ENCODE assay signal across 8 mouse cellular contexts in the genomic region with DNA sequence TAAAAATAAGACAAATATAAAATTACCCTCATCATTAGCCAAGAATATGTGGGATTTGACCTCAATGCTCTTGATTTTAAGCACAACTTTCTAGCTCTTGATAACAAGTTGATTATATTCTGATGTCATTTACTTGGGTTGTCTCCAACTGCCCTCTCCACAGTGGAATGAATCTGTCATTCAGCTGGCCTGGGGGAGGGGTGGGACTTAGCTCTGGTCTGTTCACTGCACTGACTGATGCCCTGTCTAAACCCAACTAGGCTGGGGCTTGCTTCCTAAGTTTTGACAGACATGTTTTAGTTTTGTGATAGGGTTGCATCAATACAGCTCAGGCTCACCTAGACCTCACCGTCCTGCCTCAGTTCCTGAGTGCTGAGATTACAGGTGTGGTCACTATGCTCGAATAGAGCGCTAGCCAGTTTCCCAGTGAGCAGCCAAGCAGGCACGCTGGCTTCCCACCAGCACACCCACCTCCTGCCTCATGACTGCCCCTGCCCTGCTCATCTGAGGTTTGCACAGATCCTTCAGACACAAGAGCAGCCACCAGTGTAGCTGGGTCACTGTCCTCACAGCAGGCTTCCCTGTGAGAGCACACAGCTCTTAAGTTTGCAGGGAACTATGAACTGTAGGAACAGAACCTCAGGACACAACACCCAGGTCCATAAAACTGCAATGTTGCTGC.
A peak's percentile ranks its signal among the peaks of the same experiment; 100 is the strongest.
DNase-seq lines count a peak whose midpoint lies in the region; ATAC-seq and TF ChIP-seq lines count a peak whose summit lies in the region.

No protein-coding gene starts in this region.

- H3K4me1 ChIP-seq in heart, embryonic 13.5 days = peaks cover 64% of the 10 kb centered on the region
- H3K4me1 ChIP-seq in heart, postnatal 0 days (ENCODE audit: control insufficient read depth, insufficient read depth) = peaks cover 18% of the 10 kb centered on the region
- H3K4me1 ChIP-seq in midbrain, postnatal 0 days (ENCODE audit: insufficient read depth, low read length) = no peaks in the 10 kb centered on the region

- no peak for TF ChIP-seq EP300 in heart, postnatal 0 days (IDR thresholded peaks at IDR 0.05; ENCODE audit: low read depth)

- no peaks in the 10 kb centered on the region for H3K9me3 ChIP-seq in heart, embryonic 13.5 days
- no peaks in the 10 kb centered on the region for H3K9me3 ChIP-seq in heart, postnatal 0 days (replicated peaks; ENCODE audit: control insufficient read depth, low read length)
- no peaks in the 10 kb centered on the region for H3K9me3 ChIP-seq in midbrain, postnatal 0 days (ENCODE audit: low read length)

- 51% methylated on average over 4 of the region's 4 CpGs for WGBS in heart, embryonic 13.5 days
- 27% methylated on average over 4 of the region's 4 CpGs for whole genome bisulfite sequencing in heart, postnatal 0 days
- WGBS in midbrain, postnatal 0 days = 64% methylated on average over 4 of the region's 4 CpGs

- peak overlapping the region; percentile 4; the same call in 1 of the 2 replicates for H3K4me2 ChIP-seq in heart, embryonic 13.5 days
- H3K4me2 ChIP-seq in heart, postnatal 0 days (ENCODE audit: low read depth, low read length) = no peak overlapping the region
- H3K4me2 ChIP-seq in midbrain, postnatal 0 days (ENCODE audit: low read depth, low read length, poor library complexity, severe bottlenecking) = no peak overlapping the region

- H3K4me3 ChIP-seq in heart, embryonic 13.5 days = no peak overlapping the region
- no peak overlapping the region for H3K4me3 ChIP-seq in heart, postnatal 0 days (ENCODE audit: low read depth, low read length)
- H3K4me3 ChIP-seq in midbrain, postnatal 0 days (ENCODE audit: low read depth, low read length) = no peak overlapping the region

- ATAC-seq in heart, embryonic 13.5 days (ENCODE audit: extremely low read depth, insufficient number of reproducible peaks, low FRiP score, low TSS enrichment) = no peak; the same call in 1 of the 2 replicates
- ATAC-seq in heart, postnatal 0 days (ENCODE audit: insufficient read depth, low read depth) = peak; percentile 39; the same call in 1 of the 2 replicates
- no peak for ATAC-seq in midbrain, postnatal 0 days (ENCODE audit: low FRiP score)

- H3K27me3 ChIP-seq in heart, embryonic 13.5 days (replicated peaks) = no peaks in the 10 kb centered on the region
- H3K27me3 ChIP-seq in heart, postnatal 0 days (ENCODE audit: control insufficient read depth, insufficient read depth, low read length) = no peaks in the 10 kb centered on the region
- no peaks in the 10 kb centered on the region for H3K27me3 ChIP-seq in midbrain, postnatal 0 days (ENCODE audit: insufficient read depth, low read length)

- intact Hi-C loops in heart, postnatal 36 days (cut with DNase I) = no loop called here

- H3K9ac ChIP-seq in heart, embryonic 13.5 days = peak overlapping the region; percentile 60; the same call in 1 of the 2 replicates
- no peak overlapping the region for H3K9ac ChIP-seq in heart, postnatal 0 days (replicated peaks; ENCODE audit: low read depth, low read length)
- H3K9ac ChIP-seq in midbrain, postnatal 0 days (replicated peaks; ENCODE audit: low read length, poor library complexity, severe bottlenecking) = no peak overlapping the region

- DNase-seq in heart, postnatal 36 days = no peak
- DNase-seq in retina, postnatal 1 day = peak; percentile 54
- no peak for DNase-seq in retina, embryonic 14.5 days (ENCODE audit: low spot score)
- peak; percentile 43 for DNase-seq in heart, postnatal 0 days (ENCODE audit: low spot score)
- peak; percentile 67 for DNase-seq in midbrain, postnatal 0 days (ENCODE audit: low spot score)
- no peak for DNase-seq in ovary, postnatal 36 days (ENCODE audit: low spot score)
- DNase-seq in embryo, embryonic 10 days (ENCODE audit: low spot score) = no peak

- peaks cover 47% of the 10 kb centered on the region for H3K36me3 ChIP-seq in heart, embryonic 13.5 days
- peaks cover 33% of the 10 kb centered on the region; the same call in 1 of the 2 replicates for H3K36me3 ChIP-seq in heart, postnatal 0 days (replicated peaks; ENCODE audit: control insufficient read depth, insufficient read depth, low read length)
- peaks cover 19% of the 10 kb centered on the region; the same call in 1 of the 2 replicates for H3K36me3 ChIP-seq in midbrain, postnatal 0 days (ENCODE audit: insufficient read depth, low read length)

- TF ChIP-seq CTCF in heart, postnatal 0 days (IDR thresholded peaks at IDR 0.05; ENCODE audit: low read depth) = no peak
- TF ChIP-seq CTCF in midbrain, postnatal 0 days (IDR thresholded peaks at IDR 0.05) = no peak

- peak overlapping the region; percentile 77 for H3K27ac ChIP-seq in heart, embryonic 13.5 days (replicated peaks)
- H3K27ac ChIP-seq in heart, postnatal 0 days (ENCODE audit: low read depth) = peak overlapping the region; percentile 53
- no peak overlapping the region for H3K27ac ChIP-seq in midbrain, postnatal 0 days (ENCODE audit: low read depth, low read length)

Comparison
In these comparisons a context has a peak if more than half of its experiments do, and no peak if none do; other contexts are left out.
1. DNase-seq: peak in retina, postnatal 1 day (single experiment), heart, postnatal 0 days (single experiment) and midbrain, postnatal 0 days (single experiment); none in heart, postnatal 36 days (0 of 2), retina, embryonic 14.5 days (single experiment), ovary, postnatal 36 days (single experiment) and embryo, embryonic 10 days (single experiment).